Mouse (Mus musculus): Measurements from ENCODE around the gene Mrps27. TPM values are rescaled to one million over a fixed set of nuclear protein-coding genes. Genes with fewer than 3 reads are reported as not detected.

Gene Mrps27
- polyA plus RNA-seq, 1 experiment from 2014 or later: 48.1 TPM

DNA sequence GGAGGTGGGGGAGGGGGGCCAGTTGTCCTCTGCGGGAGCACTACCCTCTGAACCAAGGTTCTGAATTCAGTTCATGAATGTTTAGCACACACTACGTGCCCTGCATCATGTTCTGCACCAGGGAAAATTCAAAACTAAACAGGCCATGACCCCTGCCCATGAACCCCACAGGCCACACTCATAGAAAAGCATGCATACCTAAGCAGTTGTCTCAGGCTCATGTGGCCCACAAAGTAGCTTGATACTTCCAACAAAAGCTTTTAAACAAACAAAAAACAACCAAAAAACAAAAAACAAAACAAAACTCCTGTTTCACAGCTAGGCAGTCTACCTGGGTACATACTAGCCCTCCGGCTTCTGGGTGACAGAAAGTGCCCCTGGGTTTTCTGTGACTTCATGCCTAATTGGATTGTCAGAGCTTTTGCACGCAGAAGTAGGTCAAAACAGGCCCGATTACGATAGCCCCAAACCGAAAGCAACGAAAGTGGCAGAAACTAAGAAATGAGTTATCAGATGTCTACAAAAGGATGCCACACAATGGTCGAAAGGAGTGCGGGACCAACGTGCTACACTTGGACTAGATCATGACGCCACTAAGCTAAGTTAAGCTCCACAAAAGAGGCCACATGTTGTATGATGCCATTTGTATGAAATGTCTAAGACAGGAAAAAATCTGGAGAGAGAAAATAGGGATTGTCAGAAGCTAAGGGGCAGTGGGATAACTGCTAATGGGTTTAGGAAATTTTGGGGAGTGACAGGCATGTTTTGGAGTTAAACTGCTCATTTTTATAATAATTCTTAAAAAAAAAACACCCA is 98.1 kb downstream of the Mrps27 start:
- Histone ChIP-seq H3K9me3 (ENCODE audit: control insufficient read depth, low read length) (no peaks in the 10 kb centered on the region), H3K4me1 (ENCODE audit: control insufficient read depth, insufficient read depth, low read length) (peaks cover 43% of the 10 kb centered on the region), H3K27me3 (replicated peaks; ENCODE audit: control insufficient read depth, insufficient read depth, low read length) (no peaks in the 10 kb centered on the region), H3K4me3 (ENCODE audit: low read depth, low read length) (no peak overlapping the region), H3K4me2 (ENCODE audit: low read depth, low read length) (no peak overlapping the region), H3K27ac (replicated peaks; ENCODE audit: low read depth, low read length) (peak overlapping the region; percentile 22; the same call in 1 of the 2 replicates), H3K36me3 (ENCODE audit: control insufficient read depth, insufficient read depth, low read length) (peaks cover 25% of the 10 kb centered on the region), H3K9ac (ENCODE audit: low read depth, low read length) (no peak overlapping the region)
- DNase-seq (ENCODE audit: low spot score) (no peak), ATAC-seq (ENCODE audit: low read depth) (no peak)
- 63% methylated on average over 12 of the region's 12 CpGs for WGBS

DNA sequence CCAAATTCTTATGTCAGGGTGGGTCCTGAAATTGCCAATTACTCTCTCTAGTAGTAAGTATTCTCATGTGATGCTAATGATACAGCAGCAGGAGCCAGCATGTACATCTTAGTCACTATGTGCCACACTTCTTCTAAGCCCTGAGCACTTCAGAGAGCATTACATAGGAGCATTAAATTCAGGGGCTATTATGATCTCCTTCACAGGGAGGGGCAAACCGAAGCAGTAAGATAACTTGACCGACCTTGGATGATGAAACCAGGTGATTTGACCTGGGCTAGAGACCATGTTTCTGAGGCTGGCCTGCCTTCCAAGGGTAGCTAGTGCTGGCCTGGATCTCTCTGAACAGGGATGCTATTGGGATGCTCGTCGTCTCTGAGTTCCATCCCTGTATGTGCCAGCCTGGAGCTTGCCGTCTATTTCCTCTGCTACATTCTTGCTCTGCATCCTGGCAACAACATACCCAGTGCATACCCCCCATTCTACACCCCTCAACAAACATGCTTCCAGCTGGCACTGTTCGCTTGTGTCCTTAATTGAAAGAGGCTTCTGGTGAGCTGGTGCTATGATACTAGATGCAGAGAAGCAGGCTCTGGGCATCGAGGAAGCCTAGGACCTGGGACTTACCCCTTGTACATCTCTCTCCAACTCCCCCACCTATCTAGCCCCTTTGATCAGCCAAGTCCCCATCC is 99.0 kb downstream of the Mrps27 start:
- DNase-seq (ENCODE audit: low spot score) (no peak), ATAC-seq (ENCODE audit: low read depth) (no peak)
- no peak overlapping the region for H3K9ac ChIP-seq (ENCODE audit: low read depth, low read length)
- no peak overlapping the region for H3K4me2 ChIP-seq (ENCODE audit: low read depth, low read length)
- H3K27ac ChIP-seq (replicated peaks; ENCODE audit: low read depth, low read length): no peak overlapping the region
- H3K4me1 ChIP-seq (ENCODE audit: control insufficient read depth, insufficient read depth, low read length): peaks cover 49% of the 10 kb centered on the region
- no peaks in the 10 kb centered on the region for H3K9me3 ChIP-seq (ENCODE audit: control insufficient read depth, low read length)
- H3K27me3 ChIP-seq (replicated peaks; ENCODE audit: control insufficient read depth, insufficient read depth, low read length): no peaks in the 10 kb centered on the region
- WGBS: 77% methylated on average over 7 of the region's 7 CpGs
- H3K4me3 ChIP-seq (ENCODE audit: low read depth, low read length): no peak overlapping the region
- peaks cover 25% of the 10 kb centered on the region for H3K36me3 ChIP-seq (ENCODE audit: control insufficient read depth, insufficient read depth, low read length)

DNA sequence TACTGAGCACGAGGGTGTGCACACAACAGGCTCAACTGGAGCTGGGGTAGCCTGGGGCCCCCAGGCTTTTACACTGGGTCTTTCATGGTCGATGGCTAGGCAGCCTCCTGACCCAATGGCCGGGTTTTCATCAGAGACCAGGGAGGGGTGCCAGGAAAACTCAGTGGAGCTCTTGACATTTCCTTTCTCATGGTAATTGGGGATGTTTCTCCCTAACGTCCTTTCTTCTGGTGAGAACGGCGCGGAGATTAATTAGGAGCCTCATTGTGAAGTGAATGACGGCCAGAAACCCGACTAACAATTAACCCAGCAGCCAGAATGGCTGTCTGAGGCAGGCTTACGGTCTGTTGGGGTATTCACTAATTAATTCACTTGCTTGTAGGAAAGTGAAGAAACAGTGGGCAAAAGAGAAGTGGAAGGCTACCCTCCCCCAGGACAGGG is 99.9 kb downstream of the Mrps27 start:
- H3K9me3 ChIP-seq (ENCODE audit: control insufficient read depth, low read length): no peaks in the 10 kb centered on the region
- H3K27me3 ChIP-seq (replicated peaks; ENCODE audit: control insufficient read depth, insufficient read depth, low read length): no peaks in the 10 kb centered on the region
- 14% methylated on average over 10 of the region's 10 CpGs for WGBS
- peaks cover 49% of the 10 kb centered on the region for H3K4me1 ChIP-seq (ENCODE audit: control insufficient read depth, insufficient read depth, low read length)
- ATAC-seq (ENCODE audit: low read depth) (peak; percentile 60; the same call in 1 of the 2 replicates), DNase-seq (ENCODE audit: low spot score) (peak; percentile 75)
- no peak overlapping the region for H3K27ac ChIP-seq (replicated peaks; ENCODE audit: low read depth, low read length)
- no peak overlapping the region for H3K4me3 ChIP-seq (ENCODE audit: low read depth, low read length)
- H3K9ac ChIP-seq (ENCODE audit: low read depth, low read length): no peak overlapping the region
- H3K36me3 ChIP-seq (ENCODE audit: control insufficient read depth, insufficient read depth, low read length): peaks cover 21% of the 10 kb centered on the region
- H3K4me2 ChIP-seq (ENCODE audit: low read depth, low read length): no peak overlapping the region

DNA sequence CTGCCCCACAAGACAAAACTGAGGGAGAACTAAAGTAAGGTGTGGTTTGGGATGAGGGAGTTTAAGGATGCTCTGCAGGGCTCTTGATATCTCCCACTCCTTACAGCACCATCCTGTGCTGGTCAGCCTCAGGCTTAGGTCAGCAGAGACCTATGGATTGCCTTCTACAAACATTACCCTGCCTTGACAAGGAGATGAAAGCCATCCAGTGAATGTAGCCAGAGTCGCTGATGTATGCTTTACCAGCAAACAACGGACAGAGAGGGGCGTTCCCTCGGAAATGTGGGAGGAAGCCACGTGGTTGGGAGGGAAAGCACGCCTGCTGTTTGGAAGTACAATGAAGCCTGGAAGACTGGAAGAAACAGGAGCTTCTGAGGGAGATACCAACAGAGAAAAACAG is 100.3 kb downstream of the Mrps27 start:
- DNase-seq (ENCODE audit: low spot score) (peak; percentile 73), ATAC-seq (ENCODE audit: low read depth) (peak; percentile 26; the same call in 1 of the 2 replicates)
- Histone ChIP-seq H3K27ac (replicated peaks; ENCODE audit: low read depth, low read length) (no peak overlapping the region), H3K27me3 (replicated peaks; ENCODE audit: control insufficient read depth, insufficient read depth, low read length) (no peaks in the 10 kb centered on the region), H3K9ac (ENCODE audit: low read depth, low read length) (no peak overlapping the region), H3K4me3 (ENCODE audit: low read depth, low read length) (no peak overlapping the region), H3K4me1 (ENCODE audit: control insufficient read depth, insufficient read depth, low read length) (peaks cover 54% of the 10 kb centered on the region), H3K4me2 (ENCODE audit: low read depth, low read length) (no peak overlapping the region), H3K36me3 (ENCODE audit: control insufficient read depth, insufficient read depth, low read length) (peaks cover 17% of the 10 kb centered on the region), H3K9me3 (ENCODE audit: control insufficient read depth, low read length) (no peaks in the 10 kb centered on the region)
- WGBS: 8% methylated on average over 6 of the region's 6 CpGs

DNA sequence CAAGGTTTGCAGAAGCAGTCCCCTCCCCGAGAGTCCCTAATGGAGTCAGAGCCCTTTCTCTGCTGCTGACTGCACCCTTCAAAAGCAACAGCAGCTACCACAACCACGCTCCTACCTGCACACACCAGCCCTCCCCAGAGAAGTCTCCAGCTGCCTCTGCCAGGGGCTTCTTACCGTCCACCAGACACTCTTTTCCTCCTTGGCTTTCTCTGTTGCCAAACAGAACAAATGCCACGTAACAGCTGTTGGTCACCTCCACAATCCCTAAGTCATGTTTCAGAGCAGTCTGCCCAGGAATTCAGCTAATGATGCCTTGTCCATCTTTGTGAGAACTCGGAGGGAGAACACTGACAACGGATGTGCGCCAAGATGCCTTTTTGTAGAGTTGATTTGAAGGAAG is 102.4 kb downstream of the Mrps27 start:
- 78% methylated on average over 7 of the region's 7 CpGs for WGBS
- DNase-seq (ENCODE audit: low spot score) (no peak), ATAC-seq (ENCODE audit: low read depth) (no peak)
- no peaks in the 10 kb centered on the region for H3K27me3 ChIP-seq (replicated peaks; ENCODE audit: control insufficient read depth, insufficient read depth, low read length)
- no peaks in the 10 kb centered on the region for H3K9me3 ChIP-seq (ENCODE audit: control insufficient read depth, low read length)
- peaks cover 53% of the 10 kb centered on the region for H3K4me1 ChIP-seq (ENCODE audit: control insufficient read depth, insufficient read depth, low read length)
- H3K9ac ChIP-seq (ENCODE audit: low read depth, low read length): no peak overlapping the region
- no peaks in the 10 kb centered on the region for H3K36me3 ChIP-seq (ENCODE audit: control insufficient read depth, insufficient read depth, low read length)
- no peak overlapping the region for H3K4me3 ChIP-seq (ENCODE audit: low read depth, low read length)
- H3K27ac ChIP-seq (replicated peaks; ENCODE audit: low read depth, low read length): no peak overlapping the region
- no peak overlapping the region for H3K4me2 ChIP-seq (ENCODE audit: low read depth, low read length)

DNA sequence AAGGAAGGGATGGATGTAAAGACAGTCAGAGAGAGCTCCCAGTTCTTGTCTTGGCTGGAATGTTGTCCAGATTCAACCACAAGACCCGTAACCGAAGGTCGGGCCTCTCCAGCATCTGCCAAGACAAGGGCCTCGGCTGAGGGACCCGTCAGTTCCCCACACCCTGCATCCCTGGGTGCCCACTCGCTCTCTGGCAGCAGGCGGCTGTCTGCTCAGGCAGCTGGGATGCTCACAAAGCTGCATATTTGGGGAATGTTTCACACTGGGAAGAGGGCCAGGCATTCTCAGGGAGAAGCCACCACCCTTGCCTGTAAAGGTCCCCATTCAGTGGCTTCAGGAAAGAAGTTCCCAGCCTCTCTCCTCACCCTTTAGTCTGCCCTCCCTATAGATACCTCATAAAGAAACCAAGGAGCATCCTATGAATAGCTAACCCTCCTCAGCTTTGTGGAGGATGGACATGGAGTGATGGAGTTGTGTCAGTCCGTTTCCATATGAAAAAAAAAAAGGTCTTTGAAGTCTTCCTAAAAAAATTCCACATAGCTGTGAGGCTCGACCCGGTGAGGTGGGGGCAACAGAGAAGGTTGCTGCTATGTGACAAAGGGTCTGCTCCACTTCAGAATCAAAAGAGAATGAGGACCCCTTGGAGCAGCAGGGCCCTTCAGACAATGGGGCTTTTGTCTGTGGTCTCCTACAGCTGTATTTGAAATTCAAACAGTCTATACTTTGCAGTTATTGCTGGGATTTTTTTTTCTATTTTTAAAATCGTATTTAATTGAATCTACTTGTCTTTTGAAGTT is 103.0 kb downstream of the Mrps27 start:
- no peak for ATAC-seq (ENCODE audit: low read depth)

DNA sequence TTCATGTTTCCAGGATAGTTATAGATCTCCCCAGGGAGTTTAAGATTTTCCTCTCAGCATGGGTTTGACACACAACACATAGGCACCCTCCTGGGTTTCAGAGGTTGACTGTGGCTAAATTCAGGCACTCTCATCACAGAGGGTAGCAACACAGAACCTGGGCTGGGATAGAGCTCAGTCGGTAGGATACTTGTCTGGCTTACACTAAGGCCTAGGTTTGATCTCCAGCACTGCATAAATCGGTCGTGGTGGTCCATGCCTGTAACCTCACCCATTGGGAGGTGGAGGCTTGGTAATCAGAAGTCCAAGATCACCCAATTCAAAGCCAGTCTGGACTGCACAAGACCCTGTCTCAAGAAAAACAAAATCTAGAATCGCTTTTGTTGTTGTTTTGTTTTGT is 103.7 kb downstream of the Mrps27 start:
- H3K27me3 ChIP-seq (replicated peaks; ENCODE audit: control insufficient read depth, insufficient read depth, low read length): no peaks in the 10 kb centered on the region
- H3K4me2 ChIP-seq (ENCODE audit: low read depth, low read length): no peak overlapping the region
- no peaks in the 10 kb centered on the region for H3K36me3 ChIP-seq (ENCODE audit: control insufficient read depth, insufficient read depth, low read length)
- peaks cover 44% of the 10 kb centered on the region for H3K4me1 ChIP-seq (ENCODE audit: control insufficient read depth, insufficient read depth, low read length)
- 63% methylated on average over 4 of the region's 4 CpGs for WGBS
- H3K4me3 ChIP-seq (ENCODE audit: low read depth, low read length): no peak overlapping the region
- DNase-seq (ENCODE audit: low spot score) (no peak), ATAC-seq (ENCODE audit: low read depth) (no peak)
- no peak overlapping the region for H3K27ac ChIP-seq (replicated peaks; ENCODE audit: low read depth, low read length)
- H3K9me3 ChIP-seq (ENCODE audit: control insufficient read depth, low read length): no peaks in the 10 kb centered on the region
- no peak overlapping the region for H3K9ac ChIP-seq (ENCODE audit: low read depth, low read length)

More for the DNA sequence above, 103.0 kb downstream of the Mrps27 start:
- H3K27me3 ChIP-seq (replicated peaks; ENCODE audit: control insufficient read depth, insufficient read depth, low read length): no peaks in the 10 kb centered on the region
- DNase-seq (ENCODE audit: low spot score): peak; percentile 70
- H3K27ac ChIP-seq (replicated peaks; ENCODE audit: low read depth, low read length): no peak overlapping the region; the same call in 1 of the 2 replicates
- no peaks in the 10 kb centered on the region for H3K9me3 ChIP-seq (ENCODE audit: control insufficient read depth, low read length)
- H3K36me3 ChIP-seq (ENCODE audit: control insufficient read depth, insufficient read depth, low read length): no peaks in the 10 kb centered on the region
- H3K4me2 ChIP-seq (ENCODE audit: low read depth, low read length): no peak overlapping the region
- 34% methylated on average over 11 of the region's 11 CpGs for WGBS
- H3K4me1 ChIP-seq (ENCODE audit: control insufficient read depth, insufficient read depth, low read length): peaks cover 47% of the 10 kb centered on the region
- H3K9ac ChIP-seq (ENCODE audit: low read depth, low read length): no peak overlapping the region
- H3K4me3 ChIP-seq (ENCODE audit: low read depth, low read length): no peak overlapping the region

DNA sequence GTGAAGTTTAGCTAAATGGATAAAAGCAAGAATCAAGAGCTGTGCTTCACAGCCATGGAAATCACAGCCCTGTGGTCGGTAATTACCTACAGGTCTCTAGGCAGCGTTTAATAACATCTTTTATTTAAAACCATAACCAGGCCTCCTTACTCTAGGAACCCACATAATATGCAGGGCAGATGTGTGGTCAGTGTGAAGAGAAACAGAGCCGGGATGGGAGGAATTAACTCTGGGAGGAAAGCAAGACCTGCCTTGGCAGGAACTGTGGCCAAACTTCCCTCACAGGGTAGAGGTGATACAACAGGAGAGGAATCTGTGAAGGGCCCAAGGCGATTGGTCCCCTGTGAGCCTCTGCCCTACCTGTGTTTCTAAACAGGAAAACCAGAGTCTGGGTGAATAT is 105.0 kb downstream of the Mrps27 start:
- peaks cover 38% of the 10 kb centered on the region for H3K4me1 ChIP-seq (ENCODE audit: control insufficient read depth, insufficient read depth, low read length)
- no peaks in the 10 kb centered on the region for H3K9me3 ChIP-seq (ENCODE audit: control insufficient read depth, low read length)
- H3K27ac ChIP-seq (replicated peaks; ENCODE audit: low read depth, low read length): no peak overlapping the region
- H3K36me3 ChIP-seq (ENCODE audit: control insufficient read depth, insufficient read depth, low read length): no peaks in the 10 kb centered on the region
- H3K9ac ChIP-seq (ENCODE audit: low read depth, low read length): no peak overlapping the region
- DNase-seq (ENCODE audit: low spot score) (peak; percentile 57), ATAC-seq (ENCODE audit: low read depth) (peak; percentile 45)
- H3K4me2 ChIP-seq (ENCODE audit: low read depth, low read length): no peak overlapping the region
- 46% methylated on average over 4 of the region's 4 CpGs for WGBS
- no peaks in the 10 kb centered on the region for H3K27me3 ChIP-seq (replicated peaks; ENCODE audit: control insufficient read depth, insufficient read depth, low read length)
- no peak overlapping the region for H3K4me3 ChIP-seq (ENCODE audit: low read depth, low read length)

Data from embryonic facial prominence, embryonic 14.5 days (tissue).